Mouse (Mus musculus) brain, embryonic 14.5 days (tissue): ENCODE results near the gene Hspa1a.

ENCODE experiments used
- CTCF ChIP-seq: fragments of 200-500 bp; IDR thresholded peaks from 2 replicates; pipeline ENCODE4 v1.5.1; 2012; ENCODE audit warnings: inconsistent platforms, mild to moderate bottlenecking, moderate library complexity, borderline replicate concordance; ENCODE audit not compliant: insufficient read depth, insufficient read length; ENCODE audit errors: extremely low read depth
- POLR2A ChIP-seq: fragments of 200-500 bp; IDR thresholded peaks from 2 replicates; pipeline ENCODE4 v1.6.1; 2012; ENCODE audit warnings: mild to moderate bottlenecking, inconsistent platforms, borderline replicate concordance; ENCODE audit not compliant: poor library complexity, insufficient read depth, insufficient read length, severe bottlenecking; ENCODE audit errors: extremely low read depth

GRCm38 (mm10) chr17:34978239-34978638 is 6.3 kb upstream of the Hspa1a start:
- TF ChIP-seq POLR2A (no peak), CTCF (no peak)
